Mouse (Mus musculus) heart, adult 18-20 months (tissue): ENCODE data around the gene Zpr1. TPM values are rescaled to one million over a fixed set of nuclear protein-coding genes. Genes with fewer than 3 reads are reported as not detected.

Source experiments
- DNase-seq, 2 experiments: peaks; one replicate each; pipeline ENCODE4 v3.0.0; 2021 to 2022; ENCODE audit warnings: mixed read lengths in 1 of 2
- long read RNA-seq, 2 experiments: library from polyadenylated mRNA; stranded (forward); transcript quantifications; one replicate each; pipeline ENCODE4 v2.0.0; 2021
- total RNA-seq, 2 experiments: library from RNA; stranded (reverse); gene quantifications; 2 replicates each; pipeline ENCODE4 v1.2.3; 2021

Gene Zpr1
- 10 to 100 TPM; 24.2 to 25.8 TPM for total RNA-seq
- long read RNA-seq, experiment 1, transcript Zpr1-206 (14 exons, 2,984 nt): major isoform, 17 of 22 reads
- long read RNA-seq, experiment 1, partial matches to known transcripts: 5 of 22 reads
- long read RNA-seq, experiment 1, other reads (novel, unspliced or antisense): 0 of 22 reads
- long read RNA-seq, experiment 2, transcript Zpr1-206 (14 exons, 2,984 nt): major isoform, 18 of 22 reads
- long read RNA-seq, experiment 2, partial matches to known transcripts: 4 of 22 reads
- long read RNA-seq, experiment 2, other reads (novel, unspliced or antisense): 0 of 22 reads

DNA sequence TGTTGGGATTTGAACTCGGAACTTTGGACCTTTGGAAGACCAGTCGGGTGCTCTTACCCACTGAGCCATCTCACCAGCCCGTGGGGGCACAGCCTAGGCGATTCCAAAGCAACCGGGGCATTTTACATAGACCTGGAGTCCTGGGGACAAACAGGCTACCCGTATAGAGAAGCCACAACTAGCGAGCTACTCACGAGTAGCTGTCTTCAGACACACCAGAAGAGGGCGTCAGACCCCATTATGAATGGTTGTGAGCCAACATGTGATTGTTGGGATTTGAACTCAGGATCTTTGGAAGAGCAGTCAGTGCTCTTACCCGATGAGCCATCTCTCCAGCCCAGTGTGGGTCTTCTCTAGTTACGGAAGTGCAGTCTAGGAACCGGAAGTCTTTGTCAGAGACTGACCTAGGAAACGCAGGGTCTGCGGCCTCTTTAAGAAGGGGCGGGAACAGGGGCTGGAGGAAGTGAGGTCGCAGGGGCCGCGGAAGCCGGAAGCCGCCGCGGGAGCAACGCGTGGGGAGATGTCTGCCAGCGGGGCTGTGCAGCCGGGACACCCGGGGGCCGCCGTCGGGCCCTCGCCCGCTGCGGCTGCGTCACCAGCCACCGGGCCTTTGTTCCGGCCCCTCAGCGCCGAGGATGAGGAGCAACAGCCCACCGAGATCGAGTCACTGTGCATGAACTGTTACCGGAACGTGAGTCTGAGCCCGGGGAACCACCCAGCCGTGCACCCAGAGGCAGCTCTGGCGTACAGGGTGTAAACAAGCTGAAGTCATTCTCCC lies at the start of gene Zpr1:
TSS of gene Zpr1 (plus strand) at position 388 of the 778 bp plus-strand sequence.
- DNase-seq: peak; percentile 90 to 95

- DNase-seq: peak in 1 of 2 experiments; percentile 55
Observed at GRCm38 (mm10) chr9:46223090-46223489, 49.8 kb upstream of the Zpr1 start.

DNA sequence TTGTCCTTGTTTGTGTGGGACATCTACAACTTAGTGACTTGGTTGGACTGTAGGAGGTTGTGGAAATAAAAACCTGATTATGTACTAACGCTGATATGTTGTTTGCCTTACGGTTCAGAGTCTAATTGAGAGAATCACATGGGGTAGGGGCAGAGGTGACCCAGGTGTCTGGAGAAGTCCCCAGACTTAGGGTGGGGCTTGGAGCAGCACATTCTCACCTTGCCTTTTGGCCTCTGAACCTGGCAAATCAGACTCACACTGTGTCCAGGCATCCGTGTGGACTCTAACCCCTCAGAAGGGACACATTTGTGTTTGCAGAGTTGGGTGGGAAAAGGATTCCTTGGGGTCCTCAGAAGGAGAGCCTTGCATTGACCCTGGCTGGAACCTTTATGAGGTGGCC lies 48.8 kb upstream of the Zpr1 start:
- no peak for DNase-seq

DNA sequence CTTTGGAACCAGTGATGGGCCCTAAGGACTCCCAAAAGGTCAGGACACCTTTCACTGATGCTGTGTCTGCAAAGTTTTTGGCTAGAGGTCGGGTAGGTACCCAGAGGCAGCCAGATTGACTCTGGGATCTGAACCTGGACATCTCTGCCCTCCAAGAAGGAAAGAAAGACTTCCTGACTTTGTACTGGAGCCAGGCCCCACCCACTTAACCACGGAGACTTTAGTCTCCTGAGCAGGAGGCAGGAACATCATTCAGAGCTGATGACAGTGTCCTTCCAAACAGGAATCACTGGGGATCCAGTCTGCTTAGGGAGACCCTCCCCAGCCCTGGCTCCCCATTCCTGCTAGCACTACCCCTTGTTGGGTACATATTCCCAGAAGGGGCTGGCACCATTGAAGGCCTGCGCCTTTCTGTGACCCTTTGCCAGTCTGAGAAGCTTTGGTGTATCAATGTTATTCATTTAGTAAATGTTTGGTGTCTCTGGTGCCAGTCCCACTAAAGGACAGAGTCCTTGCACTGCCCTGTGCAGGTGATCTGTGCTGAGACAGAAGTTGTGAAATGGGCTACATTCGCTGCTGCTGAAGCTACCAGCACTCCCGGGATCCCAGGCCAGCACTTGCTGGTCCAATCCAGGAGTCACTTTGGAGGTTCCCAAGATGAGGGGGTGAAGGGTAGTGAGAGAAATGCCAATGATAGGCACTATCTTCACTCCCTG lies 47.8 kb upstream of the Zpr1 start:
- no peak for DNase-seq

- no peak for DNase-seq
Observed at GRCm38 (mm10) chr9:46227064-46227614, 45.7 kb upstream of the Zpr1 start.

DNA sequence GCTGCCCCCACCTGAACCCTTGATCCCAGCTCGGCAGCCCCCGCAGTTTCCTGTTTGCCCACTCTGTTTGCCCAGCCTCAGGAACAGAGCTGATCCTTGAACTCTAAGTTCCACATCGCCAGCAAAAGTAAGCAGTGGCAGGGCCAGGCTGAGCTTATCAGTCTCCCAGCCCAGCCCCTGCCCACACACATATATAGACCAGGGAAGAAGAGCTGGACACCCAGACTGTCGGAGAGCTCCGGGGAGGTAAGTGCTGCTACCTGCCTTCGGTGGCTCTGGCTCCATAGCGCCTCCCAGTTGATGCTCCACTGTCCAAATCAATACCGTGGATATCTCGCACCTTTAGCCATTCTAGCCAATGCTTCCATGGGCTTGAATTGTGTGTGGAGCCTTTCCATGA lies 44.4 kb upstream of the Zpr1 start, which contains the start of gene Apoa1:
TSS of gene Apoa1 (plus strand) at position 90 of the 400 bp plus-strand sequence.
- DNase-seq: no peak

- DNase-seq: peak; percentile 83 to 86
Observed at GRCm38 (mm10) chr9:46229573-46230449, 43.1 kb upstream of the Zpr1 start.

GRCm38 (mm10) chr9:46230450-46230975 lies 42.4 kb upstream of the Zpr1 start:
- no peak for DNase-seq

- DNase-seq: no peak
Observed at GRCm38 (mm10) chr9:46235196-46235595, 37.7 kb upstream of the Zpr1 start.

- no peak for DNase-seq
Observed at GRCm38 (mm10) chr9:46235596-46235648, 37.4 kb upstream of the Zpr1 start, which contains the start of gene Apoc3. Gene Apoc3, minus strand, starts transcription at chr9:46235636.

- DNase-seq: no peak
Observed at GRCm38 (mm10) chr9:46235649-46236048, 37.2 kb upstream of the Zpr1 start.

- no peak for DNase-seq
Observed at GRCm38 (mm10) chr9:46238850-46239249, 34.0 kb upstream of the Zpr1 start.

DNA sequence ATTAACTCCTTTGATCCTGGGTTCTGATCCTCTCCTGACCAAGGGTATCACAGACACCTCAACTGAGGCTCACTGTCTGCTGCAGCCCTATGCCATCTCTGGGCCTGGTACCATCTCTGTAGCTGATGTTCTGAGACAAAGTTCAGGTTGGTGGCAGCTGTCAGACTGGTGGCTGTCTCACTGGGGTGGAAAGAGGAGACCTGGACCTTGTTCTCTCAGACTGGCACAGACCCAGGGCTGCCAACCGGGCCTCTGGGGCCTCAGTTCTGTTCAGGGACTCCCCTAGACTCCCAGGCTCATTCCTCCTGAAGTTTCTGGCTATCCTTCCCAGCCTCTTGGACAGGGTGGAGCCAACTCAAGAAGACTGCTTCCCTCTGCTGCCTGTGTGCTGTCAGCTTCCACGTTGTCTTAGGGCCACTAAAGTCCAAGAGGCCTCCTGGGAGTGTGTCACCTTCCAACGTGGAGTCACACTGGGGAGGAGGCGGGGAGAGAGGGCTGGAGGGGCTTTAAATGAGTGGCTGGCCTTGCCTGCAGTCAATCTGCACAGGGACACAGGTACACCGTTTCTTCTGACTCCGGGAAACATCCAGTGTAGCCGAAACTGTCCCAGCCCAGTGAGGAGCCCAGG lies 32.2 kb upstream of the Zpr1 start, which contains the start of gene Apoa4:
TSS of gene Apoa4 (plus strand) at position 171 of the 628 bp plus-strand sequence.
- no peak for DNase-seq

- DNase-seq: no peak
Observed at GRCm38 (mm10) chr9:46241818-46242217, 31.0 kb upstream of the Zpr1 start.

DNA sequence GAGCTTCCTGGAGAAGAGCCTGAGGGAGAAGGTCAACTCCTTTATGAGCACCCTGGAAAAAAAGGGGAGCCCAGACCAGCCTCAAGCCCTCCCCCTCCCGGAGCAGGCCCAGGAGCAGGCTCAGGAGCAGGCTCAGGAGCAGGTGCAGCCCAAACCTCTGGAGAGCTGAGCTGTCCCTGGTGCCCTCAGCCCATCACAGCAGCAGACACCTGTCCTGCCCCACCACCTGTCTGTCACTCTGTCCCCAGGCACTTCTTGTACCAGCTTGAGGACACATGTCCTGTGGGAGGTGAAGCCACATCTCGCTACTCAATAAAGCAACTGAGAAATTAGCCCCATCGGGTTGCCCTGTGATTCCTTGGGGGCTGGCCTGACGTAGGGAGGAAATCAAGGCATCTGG lies 29.7 kb upstream of the Zpr1 start:
- no peak for DNase-seq

DNA sequence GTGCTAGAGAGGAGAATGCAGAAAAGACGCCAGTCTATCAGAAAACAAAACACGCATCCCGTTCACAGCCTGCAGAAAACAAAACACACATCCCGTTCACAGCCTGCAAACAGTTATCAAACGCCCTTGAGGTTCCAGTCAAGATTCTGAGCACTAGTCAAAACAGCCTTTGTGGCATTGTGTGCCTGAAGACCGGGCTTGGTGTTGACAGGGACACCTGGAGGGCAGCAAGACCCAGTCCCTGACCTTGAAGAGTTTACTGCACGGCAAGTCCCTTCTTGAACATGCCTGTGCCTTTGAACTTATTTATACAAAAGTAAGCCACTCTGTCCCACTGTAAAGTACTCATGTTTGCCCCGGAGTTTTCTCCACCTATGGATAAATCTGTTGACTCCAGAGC lies 29.3 kb upstream of the Zpr1 start:
- DNase-seq: no peak

DNA sequence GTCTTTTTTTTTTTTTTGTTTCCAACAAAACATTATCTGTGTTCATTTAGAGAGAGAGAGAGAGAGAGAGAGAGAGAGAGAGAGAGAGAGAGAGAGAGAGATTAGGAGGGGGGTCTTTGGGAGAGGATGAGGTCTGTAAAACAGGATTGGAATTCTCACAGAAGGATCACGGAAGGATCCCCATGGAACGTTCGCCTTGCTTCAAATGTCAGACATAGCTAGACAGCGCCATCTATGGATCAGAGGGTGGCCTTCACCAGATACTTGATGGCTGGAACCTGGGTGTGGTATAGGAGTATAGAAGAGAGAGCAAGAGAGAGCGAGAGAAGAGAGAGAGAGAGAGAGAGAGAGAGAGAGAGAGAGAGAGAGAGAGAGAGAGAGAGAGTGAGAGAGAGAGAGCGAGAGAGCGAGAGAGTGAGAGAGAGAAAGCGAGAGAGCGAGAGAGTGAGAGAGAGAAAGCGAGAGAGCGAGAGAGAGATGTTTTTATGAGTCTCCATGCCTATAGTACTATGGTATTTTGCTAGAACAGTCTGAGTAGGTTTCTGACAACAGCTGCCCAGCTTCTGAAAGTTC lies 26.0 kb upstream of the Zpr1 start:
- peak; percentile 59 to 86 for DNase-seq

DNA sequence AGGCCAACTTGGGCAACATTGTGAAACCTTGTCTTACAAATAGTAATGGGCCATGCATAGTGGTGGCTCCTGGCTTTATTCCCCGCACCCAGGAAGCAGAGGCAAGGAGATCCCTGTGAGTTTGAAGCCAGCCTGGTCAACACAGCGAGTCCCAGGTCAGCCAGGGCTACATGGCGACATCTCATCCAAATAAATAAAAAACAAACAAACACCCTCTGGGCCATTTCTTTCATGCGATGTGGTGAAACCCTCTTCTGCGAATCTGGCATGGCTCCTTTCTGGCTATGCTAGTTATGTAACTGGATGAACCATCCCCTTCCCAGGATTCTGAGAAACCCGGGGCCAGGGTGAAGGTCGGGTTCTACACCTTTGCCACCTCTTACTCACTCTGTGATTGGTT lies 16.7 kb upstream of the Zpr1 start:
- DNase-seq: no peak

DNA sequence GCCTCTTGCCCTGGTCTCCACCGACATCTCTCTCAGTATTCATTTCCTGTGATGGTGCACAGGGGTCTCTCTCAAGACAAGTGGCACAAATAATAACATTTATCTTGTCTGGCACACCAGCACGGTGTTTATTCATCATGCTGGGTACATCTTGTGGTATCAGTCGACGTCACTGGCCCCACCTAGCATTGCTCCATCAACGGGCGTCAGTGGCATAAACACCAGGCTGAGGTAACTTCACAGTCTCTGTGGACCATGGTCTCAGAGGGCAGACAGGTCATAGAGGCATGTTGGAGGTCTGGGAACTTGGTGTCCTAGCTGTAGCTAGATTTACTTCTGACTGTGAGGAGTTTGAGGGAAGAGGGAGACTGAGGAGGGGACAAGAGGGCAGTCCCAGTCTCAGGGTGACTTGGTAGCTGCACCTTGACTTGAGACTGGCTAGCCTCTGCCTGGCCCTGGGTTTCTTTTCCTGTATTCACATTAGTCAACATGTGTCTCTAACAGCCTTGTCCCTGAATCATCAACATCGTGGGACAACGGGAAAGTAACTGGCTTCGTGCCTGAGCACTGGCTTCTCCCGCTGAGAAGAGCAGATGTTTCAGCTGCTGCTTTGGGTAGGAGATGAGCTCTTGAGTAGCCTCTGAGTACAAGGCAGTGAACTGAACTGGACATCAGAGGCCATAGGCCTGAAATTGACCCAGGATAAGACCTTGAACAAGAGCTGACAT lies 16.0 kb upstream of the Zpr1 start:
- no peak for DNase-seq

- peak; percentile 25 to 64 for DNase-seq
Observed at GRCm38 (mm10) chr9:46257546-46257945, 15.3 kb upstream of the Zpr1 start.
